Mouse (Mus musculus) midbrain, postnatal 0 days (tissue): ENCODE measurements around the gene Nell2. TPM values are rescaled to one million over a fixed set of nuclear protein-coding genes. Genes with fewer than 3 reads are reported as not detected.
A peak's percentile ranks its signal among the peaks of the same experiment; 100 is the strongest.

ENCODE experiments used
- ATAC-seq: fragments of 200-750 bp; cut with Nextera tagmentation; 2 replicates; pipeline ENCODE4 v1.8.0; 2017; ENCODE audit warnings: moderate number of reproducible peaks, mild to moderate bottlenecking, moderate TSS enrichment, moderate library complexity; ENCODE audit not compliant: low FRiP score
- DNase-seq: peaks from one replicate; pipeline ENCODE4 v3.0.0-alpha.2; 2015; ENCODE audit warnings: low spot score
- H3K27ac ChIP-seq: fragments of 300-500 bp; sonication (generic); 2 replicates; pipeline ENCODE4 v1.5.1; 2014; ENCODE audit warnings: low read depth, mild to moderate bottlenecking, low read length, mixed read lengths
- H3K27me3 ChIP-seq: fragments of 300-500 bp; sonication (generic); 2 replicates; pipeline ENCODE4 v1.6.1; 2014; ENCODE audit warnings: low read length, control low read depth, mixed read lengths; ENCODE audit not compliant: insufficient read depth
- H3K36me3 ChIP-seq: fragments of 300-500 bp; sonication (generic); 2 replicates; pipeline ENCODE4 v1.6.1; 2014; ENCODE audit warnings: low read length, control low read depth, mixed read lengths; ENCODE audit not compliant: insufficient read depth
- H3K4me1 ChIP-seq: fragments of 300-500 bp; sonication (generic); 2 replicates; pipeline ENCODE4 v1.6.1; 2014; ENCODE audit warnings: mild to moderate bottlenecking, control low read depth, antibody characterized with exemption, low read length, mixed read lengths; ENCODE audit not compliant: insufficient read depth
- H3K4me2 ChIP-seq: fragments of 300-500 bp; sonication (generic); 2 replicates; pipeline ENCODE4 v1.6.1; 2014; ENCODE audit warnings: low read depth, mild to moderate bottlenecking, low read length, mixed read lengths; ENCODE audit not compliant: poor library complexity, severe bottlenecking
- H3K4me3 ChIP-seq: fragments of 300-500 bp; sonication (generic); 2 replicates; pipeline ENCODE4 v1.5.1; 2014; ENCODE audit warnings: low read depth, mild to moderate bottlenecking, low read length, moderate library complexity
- H3K9ac ChIP-seq: fragments of 300-500 bp; sonication (generic); replicated peaks from 2 replicates; pipeline ENCODE4 v1.6.1; 2014; ENCODE audit warnings: mild to moderate bottlenecking, low read length, moderate library complexity, mixed read lengths; ENCODE audit not compliant: poor library complexity, severe bottlenecking
- H3K9me3 ChIP-seq: fragments of 300-500 bp; sonication (generic); 2 replicates; pipeline ENCODE4 v1.6.1; 2016; ENCODE audit warnings: low read length, control low read depth
- CTCF ChIP-seq: IDR thresholded peaks from 2 replicates; pipeline ENCODE4 v1.5.1; 2016; ENCODE audit warnings: antibody characterized with exemption, mild to moderate bottlenecking
- WGBS: fragments of 180-500 bp; shearing (Covaris S2); extraction: QIAGEN DNeasy Blood & Tissue Kit; methylation state at CpG from one replicate; pipeline ENCODE4 v1.1.7; 2014; 5-methylcytosine and 5-hydroxymethylcytosine counted together
- polyA plus RNA-seq: library from polyadenylated mRNA; unstranded; fragments of >200 nt; fragmentation: Nextera tagmentation; extraction: Ambion mirVana; gene quantifications from 2 replicates; pipeline ENCODE4 v1.2.1, GENCODE M21; 2015
- total RNA-seq: library from RNA; depleted of rRNA; stranded (reverse); fragments of >200 nt; gene quantifications from 2 replicates; pipeline ENCODE4 v1.2.3, GENCODE M21; 2014

Nell2 gene
- total and polyA plus RNA-seq, 2 experiments from 2014 or later: 181 to 199 TPM

DNA sequence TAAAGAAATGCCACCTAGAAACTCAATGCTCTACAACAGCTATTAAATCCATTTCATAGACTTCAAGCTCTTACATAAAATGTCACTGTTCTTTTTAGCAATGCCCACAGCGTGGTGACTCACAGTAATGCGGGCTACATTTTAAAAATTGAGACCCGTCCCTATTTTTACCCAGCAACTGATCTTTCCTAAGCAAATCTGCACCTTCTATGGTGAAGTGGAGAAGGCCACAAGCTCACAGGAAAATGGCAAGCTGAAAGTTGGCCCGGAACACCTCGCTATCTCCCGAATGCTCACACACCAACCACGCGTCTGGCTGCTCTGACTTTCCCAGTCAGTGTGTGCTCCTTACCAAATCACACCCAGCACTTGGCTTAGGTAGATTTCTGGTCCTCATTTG, 98.4 kb downstream of the Nell2 start:
- Histone ChIP-seq H3K27me3 (no peaks in the 10 kb centered on the region), H3K4me2 (no peak overlapping the region), H3K36me3 (peaks cover 3% of the 10 kb centered on the region; the same call in 1 of the 2 replicates), H3K9ac (no peak overlapping the region), H3K9me3 (no peaks in the 10 kb centered on the region), H3K4me1 (no peaks in the 10 kb centered on the region), H3K27ac (no peak overlapping the region), H3K4me3 (no peak overlapping the region)
- DNase-seq (no peak), ATAC-seq (no peak)
- 98% methylated on average over 8 of the region's 8 CpGs for WGBS
- no peak for TF ChIP-seq CTCF

DNA sequence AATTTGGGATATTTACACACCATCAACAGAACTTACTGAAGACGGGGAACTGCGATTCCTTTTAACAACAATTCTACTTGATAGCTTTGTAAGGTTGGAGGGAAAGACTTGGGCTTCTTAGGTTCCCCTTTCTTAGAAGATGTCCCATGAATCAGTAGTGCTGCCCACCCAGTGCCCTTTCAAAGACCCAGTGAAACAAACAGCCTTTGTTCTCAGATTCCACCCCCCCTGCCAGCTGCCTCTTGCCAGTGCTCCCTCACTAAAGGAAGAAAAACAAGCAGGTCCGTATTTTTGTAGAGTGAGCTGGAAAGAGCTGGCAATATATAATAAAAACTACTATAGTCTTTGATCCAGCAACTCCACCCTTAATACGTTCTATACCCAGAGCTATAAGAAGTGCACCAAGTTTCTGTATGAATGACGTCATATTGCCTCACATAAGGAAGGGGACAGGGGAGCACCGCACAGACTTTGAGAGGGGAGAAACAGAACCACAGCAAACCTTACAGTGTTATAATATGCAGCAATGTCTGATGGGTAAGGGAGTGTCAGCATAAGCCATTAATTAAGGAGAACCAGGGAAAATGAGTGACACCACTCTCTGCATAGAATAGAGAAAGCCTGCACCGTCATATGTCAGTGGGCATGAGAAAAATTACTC, 100.2 kb downstream of the Nell2 start:
- DNase-seq: peak; percentile 40
- no peak overlapping the region for H3K27ac ChIP-seq
- 50% methylated on average over 7 of the region's 7 CpGs for WGBS

DNA sequence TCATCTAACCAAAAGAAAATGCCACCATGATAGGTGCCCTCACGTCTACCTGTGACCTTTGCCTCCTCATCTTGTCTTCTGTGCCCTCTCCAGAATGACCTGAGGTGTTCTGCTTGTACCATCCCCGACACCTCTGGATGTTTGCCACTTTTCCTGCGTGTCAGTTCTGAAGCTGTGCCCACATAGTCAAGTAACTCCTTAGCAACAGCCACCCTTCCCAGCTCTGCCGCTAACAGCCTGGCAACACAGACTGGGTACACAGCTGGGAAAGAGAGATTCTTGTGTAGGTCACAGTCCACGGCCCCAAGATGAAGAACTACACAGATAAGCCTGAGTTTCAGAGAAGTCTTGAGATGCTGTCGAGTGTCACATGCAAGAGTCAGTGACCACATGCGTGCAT, 103.3 kb downstream of the Nell2 start:
- ATAC-seq (no peak), DNase-seq (no peak)
- no peak overlapping the region for H3K27ac ChIP-seq
- no peak overlapping the region for H3K4me2 ChIP-seq
- H3K9ac ChIP-seq: no peak overlapping the region
- H3K36me3 ChIP-seq: no peaks in the 10 kb centered on the region
- no peak for TF ChIP-seq CTCF
- no peaks in the 10 kb centered on the region for H3K27me3 ChIP-seq
- WGBS: 83% methylated on average over 7 of the region's 7 CpGs
- H3K4me1 ChIP-seq: no peaks in the 10 kb centered on the region
- H3K4me3 ChIP-seq: no peak overlapping the region
- no peaks in the 10 kb centered on the region for H3K9me3 ChIP-seq

More for the DNA sequence above, 100.2 kb downstream of the Nell2 start:
- no peaks in the 10 kb centered on the region for H3K27me3 ChIP-seq
- no peak overlapping the region for H3K4me2 ChIP-seq
- no peaks in the 10 kb centered on the region for H3K4me1 ChIP-seq
- TF ChIP-seq CTCF: no peak
- ATAC-seq: no peak
- H3K36me3 ChIP-seq: 0 out of 2 replicates have a peak, but pooled peaks cover 3% of the 10 kb centered on the region
- H3K9ac ChIP-seq: no peak overlapping the region
- no peak overlapping the region for H3K4me3 ChIP-seq
- no peaks in the 10 kb centered on the region for H3K9me3 ChIP-seq

DNA sequence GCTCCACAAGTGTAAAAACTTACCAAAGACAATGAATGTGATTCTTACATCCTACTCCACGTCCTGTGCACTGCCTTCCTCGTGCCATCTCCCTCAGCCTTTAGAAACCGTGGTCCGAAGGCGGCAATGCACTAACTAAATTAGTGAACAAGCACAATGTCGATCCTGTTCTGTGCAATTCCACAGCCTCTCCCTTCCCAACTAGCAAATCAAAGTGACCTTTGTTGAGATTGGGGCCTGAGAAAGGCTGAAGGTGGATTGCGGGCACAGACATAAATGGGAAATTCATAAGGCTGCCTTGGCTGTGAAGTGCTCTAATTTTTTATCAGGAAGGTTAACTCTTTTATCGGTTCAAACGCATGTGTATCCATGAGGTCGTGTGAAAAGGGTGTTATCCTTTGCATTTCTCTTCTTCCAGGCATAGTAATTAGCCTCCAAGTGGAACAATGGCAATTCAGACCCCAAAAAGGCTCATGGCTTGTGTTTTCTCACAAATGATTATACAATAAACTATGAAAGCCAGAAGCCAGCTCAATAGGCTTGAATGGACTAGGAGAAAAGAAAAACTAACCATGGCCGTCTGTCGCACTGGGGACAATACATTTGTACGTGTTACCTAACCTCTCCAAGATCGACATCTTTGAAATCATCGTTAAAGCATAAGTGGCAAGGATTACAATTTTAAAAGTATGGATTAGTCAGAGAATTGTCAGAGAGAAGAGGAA, 106.0 kb downstream of the Nell2 start:
- no peak overlapping the region for H3K9ac ChIP-seq
- H3K27ac ChIP-seq: no peak overlapping the region
- WGBS: 60% methylated on average over 15 of the region's 15 CpGs
- no peaks in the 10 kb centered on the region for H3K36me3 ChIP-seq
- no peaks in the 10 kb centered on the region for H3K4me1 ChIP-seq
- H3K9me3 ChIP-seq: no peaks in the 10 kb centered on the region
- ATAC-seq (no peak), DNase-seq (no peak)
- H3K4me3 ChIP-seq: no peak overlapping the region
- H3K4me2 ChIP-seq: no peak overlapping the region
- TF ChIP-seq CTCF: no peak
- H3K27me3 ChIP-seq: no peaks in the 10 kb centered on the region

DNA sequence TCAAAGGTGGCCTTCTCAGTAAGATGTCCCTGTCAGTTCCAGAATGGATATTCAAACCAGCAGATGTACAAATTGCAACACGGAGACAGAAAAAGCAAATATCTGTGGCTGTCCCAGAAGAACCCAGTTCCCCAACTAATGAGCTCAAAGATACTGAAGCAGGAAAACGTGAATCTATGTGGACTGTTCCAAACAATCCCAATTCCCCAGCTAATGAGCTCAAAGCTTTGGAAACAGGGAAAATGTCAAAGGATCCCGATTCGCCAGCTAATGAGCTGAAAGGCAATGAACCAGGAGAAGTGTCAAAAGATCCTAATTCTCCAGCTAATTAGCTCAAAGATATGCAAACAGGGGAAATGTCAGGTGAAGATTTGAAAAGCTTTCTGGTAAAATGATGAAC, 109.7 kb downstream of the Nell2 start:
- no peak for TF ChIP-seq CTCF
- Histone ChIP-seq H3K9ac (no peak overlapping the region), H3K27ac (no peak overlapping the region), H3K36me3 (no peaks in the 10 kb centered on the region), H3K9me3 (no peaks in the 10 kb centered on the region), H3K4me3 (no peak overlapping the region), H3K4me1 (no peaks in the 10 kb centered on the region), H3K27me3 (no peaks in the 10 kb centered on the region), H3K4me2 (no peak overlapping the region)
- no peak for ATAC-seq
- WGBS: 40% methylated on average over 4 of the region's 4 CpGs
- no peak for DNase-seq
